Mouse (Mus musculus) small intestine, adult 2 months (tissue): ENCODE measurements around the gene Ccnd3. TPM values are rescaled to one million over a fixed set of nuclear protein-coding genes. Genes with fewer than 3 reads are reported as not detected.
"Not testable (repeated sequence)": the region's sequence is repeated elsewhere in the genome, so short reads cannot be mapped to it uniquely, and the experiment has no call there.

Experiments
- H3K27ac ChIP-seq: fragments of 200-500 bp; 2 replicates; pipeline ENCODE4 v1.5.1; 2012; ENCODE audit warnings: low read depth, low read length, control low read depth, inconsistent platforms; ENCODE audit not compliant: insufficient read depth
- H3K27me3 ChIP-seq: fragments of 200-500 bp; 2 replicates; pipeline ENCODE4 v1.6.1; 2012; ENCODE audit warnings: mild to moderate bottlenecking, moderate library complexity, low read length, inconsistent platforms; ENCODE audit not compliant: control insufficient read depth, insufficient read depth
- H3K36me3 ChIP-seq: fragments of 200-500 bp; 2 replicates; pipeline ENCODE4 v1.6.1; 2012; ENCODE audit warnings: mild to moderate bottlenecking, low read length, control low read depth, inconsistent platforms; ENCODE audit not compliant: control insufficient read depth, insufficient read depth
- H3K4me1 ChIP-seq: fragments of 200-500 bp; 2 replicates; pipeline ENCODE4 v1.6.1; 2012; ENCODE audit warnings: low read length, inconsistent platforms, mixed read lengths; ENCODE audit not compliant: control insufficient read depth, insufficient read depth, insufficient read length
- H3K4me3 ChIP-seq: fragments of 200-500 bp; 2 replicates; pipeline ENCODE4 v1.5.1; 2012; ENCODE audit warnings: low read depth, mild to moderate bottlenecking, control low read depth, inconsistent platforms, low read length, moderate library complexity
- CTCF ChIP-seq: fragments of 200-500 bp; IDR thresholded peaks from 2 replicates; pipeline ENCODE4 v1.5.1; 2012; ENCODE audit warnings: low read depth, mild to moderate bottlenecking, control low read depth, inconsistent platforms, low read length, moderate library complexity, mixed read lengths; ENCODE audit not compliant: insufficient replicate concordance, insufficient read length; ENCODE audit errors: extremely low read depth
- POLR2A ChIP-seq: fragments of 200-500 bp; IDR thresholded peaks from 2 replicates; pipeline ENCODE4 v1.6.1; 2012; ENCODE audit warnings: low read depth, mild to moderate bottlenecking, control low read depth, inconsistent platforms, low read length, moderate library complexity
- WGBS: fragments of 180-500 bp; shearing (Covaris S2); methylation state at CpG from one replicate; pipeline ENCODE4 v1.1.7; 2018; 5-methylcytosine and 5-hydroxymethylcytosine counted together
- polyA plus RNA-seq: library from polyadenylated mRNA; depleted of rRNA; stranded (reverse); fragments of >200 nt; gene quantifications from 2 replicates; pipeline ENCODE4 v1.2.3, GENCODE M21; 2012

The Ccnd3 gene
- polyA plus RNA-seq, 1 experiment: 54.9 TPM

GRCm38 (mm10) chr17:47597838-47598579 lies 93.2 kb downstream of the Ccnd3 start:
- Histone ChIP-seq H3K4me1 (peaks cover 7% of the 10 kb centered on the region; the same call in 1 of the 2 replicates), H3K36me3 (peaks cover 18% of the 10 kb centered on the region), H3K4me3 (no peak overlapping the region), H3K27ac (no peak overlapping the region), H3K27me3 (no peaks in the 10 kb centered on the region)
- 39% methylated on average over 10 of the region's 10 CpGs for WGBS
- TF ChIP-seq CTCF: peak; percentile 75; the same call in 1 of the 2 replicates
- no peak for TF ChIP-seq POLR2A

GRCm38 (mm10) chr17:47598580-47599304 lies 93.9 kb downstream of the Ccnd3 start:
- H3K4me1 ChIP-seq, H3K27ac ChIP-seq, H3K4me3 ChIP-seq, H3K27me3 ChIP-seq: not testable (repeated sequence)
- peaks cover 20% of the 10 kb centered on the region for H3K36me3 ChIP-seq
- WGBS: 83% methylated on average over 10 of the region's 10 CpGs

GRCm38 (mm10) chr17:47599511-47600297 lies 94.9 kb downstream of the Ccnd3 start:
- no peak for TF ChIP-seq POLR2A
- TF ChIP-seq CTCF: no peak
- H3K4me1 ChIP-seq: peaks cover 7% of the 10 kb centered on the region; the same call in 1 of the 2 replicates
- WGBS: 72% methylated on average over 11 of the region's 11 CpGs
- no peak overlapping the region for H3K4me3 ChIP-seq
- H3K36me3 ChIP-seq: peaks cover 27% of the 10 kb centered on the region
- H3K27ac ChIP-seq: 0 out of 2 replicates have a peak overlapping the region, but pooled peaks have one; percentile 29
- no peaks in the 10 kb centered on the region for H3K27me3 ChIP-seq

DNA sequence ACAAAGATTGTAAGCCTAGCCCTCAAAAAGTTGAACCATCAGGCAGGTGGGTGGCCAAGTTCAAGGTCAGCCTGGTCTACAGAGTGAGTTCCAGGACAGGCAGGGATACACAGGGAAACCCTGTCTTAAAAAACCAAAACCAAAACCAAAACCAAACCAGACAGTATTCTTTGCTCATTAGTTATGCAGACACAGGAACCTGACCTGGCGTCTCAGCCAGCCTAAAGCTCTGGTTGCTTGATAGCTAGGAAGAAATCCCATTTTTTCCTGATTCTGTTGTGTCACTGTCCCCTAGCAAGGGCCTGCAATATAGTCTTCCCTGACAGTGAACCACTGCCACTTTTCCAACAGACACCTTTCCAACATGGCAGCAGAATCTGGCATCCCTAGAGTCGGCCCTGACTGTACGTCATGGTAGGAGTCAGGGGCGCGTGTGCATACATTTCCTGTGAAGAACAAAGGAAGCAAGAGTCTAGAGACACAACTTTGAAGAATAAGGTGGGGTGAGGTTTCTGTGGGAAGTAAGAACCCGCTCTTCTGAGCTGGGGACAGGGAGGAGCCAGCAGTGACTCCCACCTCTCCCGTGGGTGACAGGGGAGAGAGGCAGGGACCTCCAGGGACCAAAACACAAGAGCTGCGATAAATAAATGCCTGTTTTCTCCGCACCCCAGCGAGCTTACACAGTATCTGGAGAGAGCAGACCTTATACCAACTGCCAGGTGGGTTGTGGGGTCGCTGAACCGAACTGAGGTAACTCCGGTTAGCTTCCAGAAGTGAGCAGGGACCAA lies 95.9 kb downstream of the Ccnd3 start:
- Histone ChIP-seq H3K4me3 (no peak overlapping the region), H3K36me3 (peaks cover 37% of the 10 kb centered on the region), H3K4me1 (peaks cover 6% of the 10 kb centered on the region; the same call in 1 of the 2 replicates), H3K27me3 (no peaks in the 10 kb centered on the region), H3K27ac (peak overlapping the region; percentile 29)
- 83% methylated on average over 13 of the region's 13 CpGs for WGBS
- peak; percentile 1; the same call in 1 of the 2 replicates for TF ChIP-seq CTCF
- no peak for TF ChIP-seq POLR2A

DNA sequence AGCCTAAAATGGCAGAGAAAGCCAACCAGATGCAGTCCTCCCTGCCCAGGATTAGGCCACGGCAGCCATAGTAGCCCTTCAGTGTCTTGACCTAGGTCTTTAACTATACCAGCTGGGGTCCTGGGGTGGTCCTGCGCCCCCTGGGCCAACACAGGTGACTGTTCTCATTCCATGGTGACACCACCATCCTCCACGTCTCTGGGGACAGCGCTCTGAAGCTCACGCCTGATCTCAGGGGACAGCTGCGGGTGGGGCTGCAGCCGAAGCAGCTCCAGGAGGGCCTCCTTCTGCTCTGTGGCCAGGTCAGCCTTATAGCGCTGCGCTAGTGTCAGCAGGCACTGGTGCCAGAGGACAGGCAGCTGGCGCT lies 96.5 kb downstream of the Ccnd3 start:
- WGBS: 95% methylated on average over 10 of the region's 10 CpGs
- Histone ChIP-seq H3K4me3 (no peak overlapping the region), H3K36me3 (peaks cover 39% of the 10 kb centered on the region), H3K27me3 (no peaks in the 10 kb centered on the region), H3K4me1 (peaks cover 4% of the 10 kb centered on the region; the same call in 1 of the 2 replicates), H3K27ac (no peak overlapping the region)
- TF ChIP-seq CTCF (no peak), POLR2A (no peak)

GRCm38 (mm10) chr17:47602289-47602688 lies 97.4 kb downstream of the Ccnd3 start:
- TF ChIP-seq POLR2A (no peak), CTCF (no peak)
- WGBS: 92% methylated on average over 11 of the region's 11 CpGs
- no peaks in the 10 kb centered on the region for H3K27me3 ChIP-seq
- no peak overlapping the region for H3K4me3 ChIP-seq
- H3K27ac ChIP-seq: no peak overlapping the region
- H3K4me1 ChIP-seq: peaks cover 4% of the 10 kb centered on the region; the same call in 1 of the 2 replicates
- peaks cover 39% of the 10 kb centered on the region for H3K36me3 ChIP-seq
